Mouse (Mus musculus): ENCODE measurements around the gene Lgals2.

The Lgals2 gene

GRCm38 (mm10) chr15:78844791-78845190 is 10.5 kb downstream of the Lgals2 start:
- DNase-seq (ENCODE audit: low read depth in 2 of 2, low spot score in 2 of 2): no peak

DNA sequence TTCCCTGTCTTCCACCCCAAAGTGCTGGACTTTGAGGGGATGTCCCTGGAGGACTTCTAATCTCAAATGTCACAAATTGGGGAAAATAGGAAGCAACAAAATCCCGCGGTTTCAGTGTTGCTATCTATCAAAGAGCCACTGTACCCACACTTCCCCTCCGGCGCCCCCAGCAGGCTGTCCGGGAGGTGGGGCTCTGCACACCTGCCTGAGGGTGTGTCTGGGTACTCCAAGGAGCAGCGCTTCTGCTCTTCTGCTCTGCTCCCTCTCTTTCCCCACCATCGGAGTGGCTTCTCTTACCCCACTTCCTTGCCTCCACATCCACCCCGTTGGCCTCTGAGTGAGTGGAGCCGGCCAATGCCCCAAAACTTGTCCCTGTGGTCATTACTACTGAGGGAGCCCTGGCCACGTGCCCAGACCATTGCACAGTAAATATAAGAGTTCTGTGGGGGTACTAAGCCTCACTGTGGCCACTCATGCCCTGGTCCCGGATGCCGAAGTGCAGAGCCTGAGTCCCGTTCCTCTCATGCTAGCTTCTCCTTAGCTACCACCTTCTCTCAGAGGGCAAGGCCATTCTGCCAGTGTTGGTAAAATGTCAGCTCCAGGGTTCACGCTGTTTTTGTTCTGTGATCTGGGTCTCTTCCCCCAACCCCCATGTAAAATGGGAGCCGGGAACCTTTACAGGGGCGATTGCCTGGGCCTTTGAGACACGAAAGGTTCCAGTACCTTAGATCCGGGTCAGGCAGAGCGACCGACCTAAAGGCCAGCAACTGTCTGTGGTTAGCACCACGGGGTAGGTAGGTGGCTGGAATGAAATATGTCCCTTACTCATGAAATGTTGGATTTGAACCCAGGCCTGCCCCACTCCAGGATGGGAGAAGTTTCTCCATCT is 11.5 kb downstream of the Lgals2 start:
- DNase-seq (ENCODE audit: low read depth in 2 of 2, low spot score in 2 of 2): peak in 1 of 2 experiments; percentile 27

GRCm38 (mm10) chr15:78842371-78843163 is 12.8 kb downstream of the Lgals2 start, which contains the start of gene Cdc42ep1:
Cdc42ep1 (plus strand) TSS chr15:78842624.
- no peak for DNase-seq (ENCODE audit: low read depth in 2 of 2, low spot score in 2 of 2)

GRCm38 (mm10) chr15:78841161-78841790 is 14.1 kb downstream of the Lgals2 start:
- DNase-seq (ENCODE audit: low read depth in 2 of 2, low spot score in 2 of 2): no peak

DNA sequence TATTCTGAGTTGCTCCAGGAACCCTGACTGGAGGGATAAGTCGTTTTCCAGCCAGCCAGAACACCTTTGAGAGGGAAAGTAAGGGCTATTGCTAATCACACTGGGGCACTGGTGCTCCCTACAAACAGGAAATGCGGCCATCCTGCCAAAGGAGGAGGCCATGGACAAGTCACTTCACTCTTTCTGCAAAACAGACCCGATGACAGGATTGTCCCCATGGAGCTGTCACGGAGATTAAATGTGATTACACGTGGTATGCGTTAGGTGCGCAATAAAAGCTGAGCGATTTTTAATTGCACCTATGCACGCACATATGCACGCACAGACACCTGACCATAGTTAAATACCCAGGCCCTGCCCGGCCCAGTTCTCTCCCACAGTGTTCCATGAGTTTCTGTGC is 14.6 kb downstream of the Lgals2 start:
- DNase-seq (ENCODE audit: low read depth in 2 of 2, low spot score in 2 of 2): no peak

GRCm38 (mm10) chr15:78840241-78840640 is 15.1 kb downstream of the Lgals2 start:
- no peak for DNase-seq (ENCODE audit: low read depth in 2 of 2, low spot score in 2 of 2)

- DNase-seq (ENCODE audit: low read depth in 2 of 2, low spot score in 2 of 2): no peak
These were observed 15.6 kb downstream of the Lgals2 start for GRCm38 (mm10) chr15:78839744-78840143.

- no peak for DNase-seq (ENCODE audit: low read depth in 2 of 2, low spot score in 2 of 2)
These were observed 19.2 kb downstream of the Lgals2 start for GRCm38 (mm10) chr15:78836086-78836621.

- peak; percentile 50 to 62 for DNase-seq (ENCODE audit: low read depth in 2 of 2, low spot score in 2 of 2)
These were observed 19.9 kb downstream of the Lgals2 start for GRCm38 (mm10) chr15:78835200-78836085.

DNA sequence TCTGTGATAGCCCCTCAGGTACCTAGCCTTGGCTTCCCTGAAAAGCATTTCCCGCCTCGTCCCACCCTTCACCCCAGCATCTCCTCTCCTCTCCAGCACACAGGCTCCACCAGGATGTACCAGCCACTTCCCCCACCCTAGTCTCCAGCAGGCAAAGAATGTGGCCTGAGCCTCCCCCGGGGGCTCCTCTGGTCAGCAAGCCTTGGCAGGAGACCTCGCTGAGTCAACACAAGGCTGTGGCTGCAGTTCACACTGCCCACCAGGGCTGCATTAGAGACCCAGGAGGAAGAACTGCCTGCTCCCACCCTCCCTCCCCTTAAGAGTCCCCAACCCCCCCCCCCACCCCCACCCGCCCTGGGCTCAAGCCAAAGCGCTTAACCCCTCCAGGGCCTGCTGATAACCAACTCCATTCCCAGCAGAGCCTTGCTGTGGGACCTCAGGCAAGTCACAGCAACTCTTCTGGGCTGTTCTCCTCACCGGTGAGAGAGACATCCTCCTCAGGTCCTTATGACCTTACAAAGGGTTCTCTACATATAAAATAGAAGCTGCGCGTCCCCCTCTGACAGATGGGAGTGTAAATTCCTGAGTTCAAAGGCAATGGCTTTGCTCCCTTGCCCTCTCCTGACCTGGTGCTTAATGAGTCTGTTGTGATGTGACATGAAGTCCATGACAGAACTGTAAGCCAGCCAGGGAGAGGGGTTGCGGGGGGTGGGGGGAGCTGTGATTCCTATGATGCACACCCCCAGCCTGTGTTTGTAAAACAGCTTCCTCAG is 20.9 kb downstream of the Lgals2 start:
- DNase-seq (ENCODE audit: low read depth in 2 of 2, low spot score in 2 of 2): no peak

GRCm38 (mm10) chr15:78833582-78833981 is 21.7 kb downstream of the Lgals2 start:
- DNase-seq (ENCODE audit: low read depth in 2 of 2, low spot score in 2 of 2): no peak

DNA sequence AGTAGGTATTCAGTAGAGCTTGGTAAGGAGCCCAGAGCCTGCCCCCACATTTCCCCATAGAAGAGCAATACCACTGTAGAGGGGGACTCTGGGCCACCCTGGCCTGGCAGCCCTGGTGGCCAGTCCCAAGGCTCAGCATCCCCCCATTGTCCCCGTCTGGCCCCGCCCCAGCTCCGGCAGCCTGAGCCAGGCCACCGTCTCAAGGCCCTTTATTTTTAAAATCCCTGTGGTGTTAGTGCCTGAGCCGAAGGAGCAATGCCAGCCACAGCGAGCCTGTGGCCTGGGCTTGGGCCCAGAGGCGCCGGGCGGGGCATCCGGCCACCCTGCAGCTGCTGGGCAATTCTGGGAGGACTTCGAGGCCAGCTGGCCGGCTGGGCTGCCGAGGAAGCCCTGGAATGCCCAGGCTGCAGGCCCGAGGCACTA is 22.6 kb downstream of the Lgals2 start:
- no peak for DNase-seq (ENCODE audit: low read depth in 2 of 2, low spot score in 2 of 2)

- no peak for DNase-seq (ENCODE audit: low read depth in 2 of 2, low spot score in 2 of 2)
These were observed 23.3 kb downstream of the Lgals2 start for GRCm38 (mm10) chr15:78831720-78832657.

GRCm38 (mm10) chr15:78830742-78831719 is 24.3 kb downstream of the Lgals2 start:
- no peak for DNase-seq (ENCODE audit: low read depth in 2 of 2, low spot score in 2 of 2)

DNA sequence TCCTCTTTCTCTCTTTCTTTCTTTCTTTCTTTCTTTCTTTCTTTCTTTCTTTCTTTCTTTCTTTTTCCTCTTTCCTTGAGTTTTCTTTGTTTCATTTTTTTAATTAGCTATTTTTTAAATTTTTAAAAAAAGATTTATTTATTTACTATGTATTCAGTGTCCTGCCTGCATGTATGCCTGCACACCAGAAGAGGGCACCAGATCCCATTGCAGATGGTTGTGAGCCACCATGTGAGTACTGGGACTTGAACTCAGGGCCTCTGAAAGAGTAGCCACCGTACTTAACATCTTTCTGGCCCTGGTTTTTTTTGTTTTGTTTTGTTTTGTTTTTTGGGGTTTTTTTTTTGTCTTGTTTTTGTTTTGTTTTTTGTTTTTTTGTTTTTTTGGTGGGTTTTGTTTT is 25.7 kb downstream of the Lgals2 start:
- no peak for DNase-seq (ENCODE audit: low read depth in 2 of 2, low spot score in 2 of 2)

- peak; percentile 43 to 55 for DNase-seq (ENCODE audit: low read depth in 2 of 2, low spot score in 2 of 2)
These were observed 27.0 kb downstream of the Lgals2 start for GRCm38 (mm10) chr15:78828315-78828714.

All from CD8-positive naive resting alpha-beta T cell, adult 2 months (primary cell).